Mouse (Mus musculus): Measurements from ENCODE around the gene Vim. TPM values are rescaled to one million over a fixed set of nuclear protein-coding genes. Genes with fewer than 3 reads are reported as not detected.
"Not testable (repeated sequence)": the region's sequence is repeated elsewhere in the genome, so short reads cannot be mapped to it uniquely, and the experiment has no call there.

Vim gene
- polyA plus RNA-seq, 1 experiment from 2014 or later = 414 TPM

DNA sequence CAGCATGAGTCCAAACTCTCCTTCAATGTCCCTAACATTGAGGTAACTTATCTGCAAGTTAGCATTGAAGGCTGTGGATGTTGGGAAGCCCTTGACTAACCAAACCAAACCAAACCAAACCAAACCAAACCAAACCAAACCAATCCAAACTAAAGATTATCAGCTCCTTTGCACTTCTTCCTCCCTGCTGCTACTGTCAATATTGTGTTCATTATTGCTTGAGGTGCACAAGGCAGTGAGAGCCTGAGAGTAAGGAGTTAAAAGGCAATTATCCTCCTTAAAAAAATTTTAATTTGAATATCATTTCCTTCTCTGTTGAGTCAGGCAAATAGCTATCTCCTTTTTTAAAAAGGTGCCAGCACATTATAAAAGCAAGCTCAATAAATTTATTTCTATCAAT lies 29.4 kb downstream of the Vim start:
- Histone ChIP-seq H3K27me3 (ENCODE audit: insufficient read depth, low read length) (no peaks in the 10 kb centered on the region), H3K36me3 (ENCODE audit: insufficient read depth, low read length) (no peaks in the 10 kb centered on the region), H3K27ac (no peak overlapping the region), H3K9me3 (replicated peaks; ENCODE audit: low read length) (no peaks in the 10 kb centered on the region), H3K4me2 (ENCODE audit: low read length) (no peak overlapping the region), H3K4me3 (replicated peaks; ENCODE audit: low read depth, low read length) (no peak overlapping the region), H3K4me1 (replicated peaks; ENCODE audit: insufficient read depth, low read length) (0 out of 2 replicates have a peak, but pooled peaks cover 2% of the 10 kb centered on the region), H3K9ac (ENCODE audit: low read depth, low read length) (no peak overlapping the region)
- ATAC-seq (replicated peaks; ENCODE audit: low FRiP score, low read depth) = no peak
- no peak for DNase-seq (ENCODE audit: low spot score)
- TF ChIP-seq CTCF (IDR thresholded peaks at IDR 0.05; ENCODE audit: low read depth) = no peak

- ATAC-seq (replicated peaks; ENCODE audit: low FRiP score, low read depth); H3K4me2 ChIP-seq (ENCODE audit: low read length); H3K36me3 ChIP-seq (ENCODE audit: insufficient read depth, low read length); DNase-seq (ENCODE audit: low spot score); H3K9ac ChIP-seq (ENCODE audit: low read depth, low read length); H3K4me1 ChIP-seq (replicated peaks; ENCODE audit: insufficient read depth, low read length); H3K9me3 ChIP-seq (replicated peaks; ENCODE audit: low read length); H3K27me3 ChIP-seq (ENCODE audit: insufficient read depth, low read length); H3K4me3 ChIP-seq (replicated peaks; ENCODE audit: low read depth, low read length); H3K27ac ChIP-seq: not testable (repeated sequence)
- 37% methylated on average over 4 of the region's 5 CpGs for WGBS
Observed at GRCm38 (mm10) chr2:13603636-13604035, 29.9 kb downstream of the Vim start.

DNA sequence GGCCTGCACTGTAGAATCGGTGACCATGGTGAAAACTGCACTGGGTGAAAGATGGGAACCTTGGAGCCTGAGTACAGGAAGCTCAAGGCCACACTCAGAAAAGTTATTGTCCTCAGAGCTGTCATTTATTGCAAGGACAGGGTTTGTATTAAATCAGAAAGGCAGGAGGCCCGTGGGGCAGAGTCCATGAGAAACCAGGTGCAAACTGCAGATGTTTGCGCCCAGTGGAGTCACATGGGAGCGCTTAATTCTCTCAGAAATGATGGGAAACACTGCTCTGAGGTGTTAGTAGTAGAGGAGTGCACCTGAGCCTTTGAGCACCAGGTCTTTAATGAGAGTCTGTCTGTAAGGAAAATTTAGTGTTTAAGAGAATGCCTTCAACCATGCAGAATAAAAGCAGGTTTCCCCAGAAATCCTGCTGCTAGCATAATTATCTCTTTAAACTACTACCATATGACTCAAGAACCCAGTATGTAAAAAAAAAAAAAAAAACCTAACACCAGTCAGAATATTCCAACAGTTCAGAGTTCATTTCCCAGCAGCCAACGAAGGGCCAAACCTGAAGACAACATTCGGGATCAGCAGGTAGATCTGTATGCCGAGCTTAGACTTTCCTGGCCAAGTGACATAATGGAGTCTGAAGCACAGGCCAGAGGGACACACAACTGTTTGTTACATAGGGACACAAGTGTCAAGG lies 56.6 kb downstream of the Vim start:
- no peak overlapping the region for H3K4me3 ChIP-seq (replicated peaks; ENCODE audit: low read depth, low read length)
- H3K4me2 ChIP-seq (ENCODE audit: low read length) = no peak overlapping the region
- TF ChIP-seq CTCF (IDR thresholded peaks at IDR 0.05; ENCODE audit: low read depth) = no peak
- DNase-seq (ENCODE audit: low spot score) (no peak), ATAC-seq (replicated peaks; ENCODE audit: low FRiP score, low read depth) (no peak)
- no peaks in the 10 kb centered on the region for H3K9me3 ChIP-seq (replicated peaks; ENCODE audit: low read length)
- 66% methylated on average over 7 of the region's 7 CpGs for WGBS
- H3K27ac ChIP-seq = no peak overlapping the region
- H3K36me3 ChIP-seq (ENCODE audit: insufficient read depth, low read length) = no peaks in the 10 kb centered on the region
- H3K9ac ChIP-seq (ENCODE audit: low read depth, low read length) = no peak overlapping the region
- H3K27me3 ChIP-seq (ENCODE audit: insufficient read depth, low read length) = no peaks in the 10 kb centered on the region
- no peaks in the 10 kb centered on the region for H3K4me1 ChIP-seq (replicated peaks; ENCODE audit: insufficient read depth, low read length)

Other genes starting within 250 kb of the Vim start
- gene Cubn, start 82.1 kb upstream of the Vim start, polyA plus RNA-seq (2015; fragmentation: Nextera tagmentation; extraction: Ambion mirVana) = 13.5 and 14.7 TPM in 2 replicates
- gene Trdmt1, start 29.3 kb upstream of the Vim start, polyA plus RNA-seq (2015; fragmentation: Nextera tagmentation; extraction: Ambion mirVana) = 12.6 and 14.0 TPM in 2 replicates
- 4.6 and 5.4 TPM in 2 replicates for gene St8sia6, start 220.1 kb downstream of the Vim start, polyA plus RNA-seq (2015; fragmentation: Nextera tagmentation; extraction: Ambion mirVana)

All from kidney, postnatal 0 days (tissue).